In the genomic region with DNA sequence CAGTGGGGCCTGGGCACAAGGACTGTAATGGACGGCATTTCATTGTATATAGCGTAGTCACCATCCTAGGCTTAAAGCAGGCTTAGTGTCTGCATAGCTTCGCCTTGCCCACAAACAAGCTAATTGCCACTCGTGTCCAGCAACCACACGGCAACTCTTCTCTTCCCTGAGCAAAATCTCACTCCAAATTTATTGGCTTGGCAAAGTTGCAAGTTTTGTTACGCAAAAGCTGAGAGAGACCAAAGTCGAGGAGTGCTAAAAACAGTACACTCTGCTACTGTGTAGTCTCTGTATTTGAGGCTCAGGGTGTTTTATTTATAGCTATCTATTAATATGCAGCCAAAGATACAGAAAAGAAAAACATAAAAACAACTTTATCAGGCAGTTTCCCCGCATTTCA, we compare ENCODE assay signal across 15 mouse cellular contexts. TPM values are rescaled to one million over a fixed set of nuclear protein-coding genes. Genes with fewer than 3 reads are reported as not detected.
DNase-seq lines count a peak whose midpoint lies in the region; ATAC-seq and TF ChIP-seq lines count a peak whose summit lies in the region.
"Had no signal": no experiment of that assay in that cellular context is flagged by ENCODE, and none has a peak within 500 bp of the region (broad histone marks: within the 10 kb centered on the region; RNA-seq: fewer than 3 reads in every experiment).

No protein-coding gene starts in this region.

- 66% methylated on average over 8 of the region's 8 CpGs for WGBS in heart, embryonic 11.5 days (ENCODE audit: insufficient replicate concordance)
- WGBS in lung, embryonic 16.5 days, result 42% methylated on average over 8 of the region's 8 CpGs

- H3K4me2 ChIP-seq in heart, embryonic 11.5 days, result no peak overlapping the region
- no peak overlapping the region for H3K4me2 ChIP-seq in lung, embryonic 16.5 days (ENCODE audit: low read depth, low read length)
- H3K4me2 ChIP-seq: hindbrain, embryonic 12.5 days; limb, embryonic 12.5 days; stomach, embryonic 15.5 days had no signal

- TF ChIP-seq CTCF in left cerebral cortex, adult 2 months (IDR thresholded peaks at IDR 0.05), result no peak

- 0 out of 2 replicates have a peak overlapping the region, but pooled peaks have one; percentile 24 for H3K9ac ChIP-seq in heart, embryonic 11.5 days (ENCODE audit: low read depth, low read length)
- no peak overlapping the region for H3K9ac ChIP-seq in lung, embryonic 16.5 days (ENCODE audit: low read length)
- H3K9ac ChIP-seq: hindbrain, embryonic 12.5 days; limb, embryonic 12.5 days; stomach, embryonic 15.5 days had no signal

- H3K9me3 ChIP-seq in heart, embryonic 11.5 days (replicated peaks; ENCODE audit: control insufficient read depth, low read length), result no peaks in the 10 kb centered on the region
- H3K9me3 ChIP-seq in lung, embryonic 16.5 days (ENCODE audit: control insufficient read depth, low read length), result no peaks in the 10 kb centered on the region
- H3K9me3 ChIP-seq: embryonic facial prominence, embryonic 10.5 days; hindbrain, embryonic 12.5 days; limb, embryonic 12.5 days; megakaryocyte, embryonic 14.5 days; stomach, embryonic 15.5 days had no signal

- no peaks in the 10 kb centered on the region for H3K36me3 ChIP-seq in heart, embryonic 11.5 days (ENCODE audit: control insufficient read depth, insufficient read depth, low read length)
- H3K36me3 ChIP-seq in lung, embryonic 16.5 days (ENCODE audit: control insufficient read depth, insufficient read depth, low read length), result no peaks in the 10 kb centered on the region
- H3K36me3 ChIP-seq: embryonic facial prominence, embryonic 10.5 days; hindbrain, embryonic 12.5 days; limb, embryonic 12.5 days; stomach, embryonic 15.5 days had no signal

- no peaks in the 10 kb centered on the region for H3K27me3 ChIP-seq in heart, embryonic 11.5 days (ENCODE audit: control insufficient read depth, insufficient read depth, low read length)
- no peaks in the 10 kb centered on the region for H3K27me3 ChIP-seq in lung, embryonic 16.5 days (ENCODE audit: control insufficient read depth, insufficient read depth, low read depth, low read length)

- no peak overlapping the region for H3K4me3 ChIP-seq in left cerebral cortex, adult 2 months
- no peak overlapping the region for H3K4me3 ChIP-seq in heart, embryonic 11.5 days (ENCODE audit: low read depth, low read length)
- H3K4me3 ChIP-seq in lung, embryonic 16.5 days (ENCODE audit: low read length), result no peak overlapping the region
- H3K4me3 ChIP-seq: embryonic facial prominence, embryonic 10.5 days; hindbrain, embryonic 12.5 days; layer of hippocampus, adult 2 months; limb, embryonic 12.5 days; megakaryocyte, embryonic 14.5 days; stomach, embryonic 15.5 days had no signal

- ATAC-seq in heart, embryonic 11.5 days (replicated peaks; ENCODE audit: insufficient number of reproducible peaks, low FRiP score, low TSS enrichment), result no peak
- ATAC-seq in lung, embryonic 16.5 days (ENCODE audit: low read depth), result no peak

- peaks cover 12% of the 10 kb centered on the region for H3K4me1 ChIP-seq in heart, embryonic 11.5 days (ENCODE audit: control insufficient read depth, insufficient read depth, low read length)
- H3K4me1 ChIP-seq in lung, embryonic 16.5 days (replicated peaks; ENCODE audit: control insufficient read depth, insufficient read depth, low read length), result peaks cover 14% of the 10 kb centered on the region

- intact Hi-C loops in left cerebral cortex, adult 2 months (cut with DNase I), result no loop called here

- no peak overlapping the region for H3K27ac ChIP-seq in left cerebral cortex, adult 2 months
- H3K27ac ChIP-seq in heart, embryonic 11.5 days (ENCODE audit: low read depth, low read length), result no peak overlapping the region
- peak overlapping the region; percentile 68 for H3K27ac ChIP-seq in lung, embryonic 16.5 days (ENCODE audit: low read length)
- H3K27ac ChIP-seq: embryonic facial prominence, embryonic 10.5 days; hindbrain, embryonic 12.5 days; layer of hippocampus, adult 2 months; limb, embryonic 12.5 days; stomach, embryonic 15.5 days had no signal

- DNase-seq in adrenal gland, adult 2 months, result peak; percentile 24
- no peak for DNase-seq in adrenal gland, adult 18-20 months (ENCODE audit: low spot score in 2 of 2)
- DNase-seq in left cerebral cortex, adult 9 months (ENCODE audit: low spot score in 2 of 2), result peak; percentile 15
- DNase-seq in left cerebral cortex, adult 2 months (ENCODE audit: extremely low spot score in 1 of 2, low spot score in 2 of 2), result no peak
- no peak for DNase-seq in gastrocnemius, postnatal 4 days (ENCODE audit: low spot score in 2 of 2)
- no peak for DNase-seq in urinary bladder, postnatal 14 days (ENCODE audit: low spot score)
- DNase-seq: cerebellum, adult 9-10 months had no signal

RNA-seq across cellular contexts. Expression of a gene that starts 3.0 kb away (rescaled TPM):
- 1 to 10 TPM; 1.1 to 1.6 TPM for total RNA-seq in adrenal gland, adult 2 months (2021)
- 0.30 and 0.46 TPM in 2 replicates for polyA plus RNA-seq in adrenal gland, adult 2 months (2012; rRNA removed)
- total RNA-seq in adrenal gland, adult 18-20 months (2021), result 1 to 10 TPM; 1.2 to 2.2 TPM
- 1 to 10 TPM; 2.6 to 3.3 TPM for total RNA-seq in left cerebral cortex, adult 2 months (2021)
- polyA plus RNA-seq in heart, embryonic 11.5 days (2014; fragmentation: Nextera tagmentation; extraction: Ambion mirVana), result 10.3 and 11.7 TPM in 2 replicates
- polyA plus RNA-seq in lung, embryonic 16.5 days (2015; fragmentation: Nextera tagmentation; extraction: Ambion mirVana), result 7.7 and 9.2 TPM in 2 replicates
- total RNA-seq in gastrocnemius, postnatal 4 days (2021), result 1 to 10 TPM; 2.0 to 2.1 TPM

Comparison
In these comparisons a context has a peak if more than half of its experiments do, and no peak if none do; other contexts are left out.
1. DNase-seq: peak in adrenal gland, adult 2 months (single experiment) and left cerebral cortex, adult 9 months (2 of 2); none in adrenal gland, adult 18-20 months (0 of 2), left cerebral cortex, adult 2 months (0 of 2), gastrocnemius, postnatal 4 days (0 of 2) and urinary bladder, postnatal 14 days (single experiment).